Mouse (Mus musculus) intestine, postnatal 0 days (tissue): ENCODE measurements around the gene Olfr283. TPM values are rescaled to one million over a fixed set of nuclear protein-coding genes. Genes with fewer than 3 reads are reported as not detected.

Source experiments
- ATAC-seq: fragments of 200-750 bp; cut with Nextera tagmentation; 2 replicates; pipeline ENCODE4 v1.8.0; 2017; ENCODE audit warnings: mild to moderate bottlenecking, moderate TSS enrichment, moderate library complexity
- H3K27ac ChIP-seq: fragments of 300-500 bp; sonication (generic); 2 replicates; pipeline ENCODE4 v1.5.1; 2014; ENCODE audit warnings: mild to moderate bottlenecking, low read depth, low read length, moderate library complexity
- H3K27me3 ChIP-seq: fragments of 300-500 bp; sonication (generic); replicated peaks from 2 replicates; pipeline ENCODE4 v1.6.1; 2014; ENCODE audit warnings: low read length, mixed read lengths; ENCODE audit not compliant: control insufficient read depth, insufficient read depth
- H3K36me3 ChIP-seq: fragments of 300-500 bp; sonication (generic); 2 replicates; pipeline ENCODE4 v1.6.1; 2014; ENCODE audit warnings: mild to moderate bottlenecking, moderate library complexity; ENCODE audit not compliant: control insufficient read depth, insufficient read depth
- H3K4me1 ChIP-seq: fragments of 300-500 bp; sonication (generic); replicated peaks from 2 replicates; pipeline ENCODE4 v1.6.1; 2014; ENCODE audit warnings: antibody characterized with exemption, low read length, mixed read lengths; ENCODE audit not compliant: control insufficient read depth, insufficient read depth
- H3K4me2 ChIP-seq: fragments of 300-500 bp; sonication (generic); replicated peaks from 2 replicates; pipeline ENCODE4 v1.6.1; 2014; ENCODE audit warnings: low read depth, mild to moderate bottlenecking, moderate library complexity
- H3K4me3 ChIP-seq: fragments of 300-500 bp; sonication (generic); 2 replicates; pipeline ENCODE4 v1.5.1; 2014; ENCODE audit warnings: low read depth, low read length
- H3K9ac ChIP-seq: fragments of 300-500 bp; sonication (generic); 2 replicates; pipeline ENCODE4 v1.6.1; 2014; ENCODE audit warnings: mild to moderate bottlenecking, low read depth, low read length
- H3K9me3 ChIP-seq: fragments of 300-500 bp; sonication (generic); 2 replicates; pipeline ENCODE4 v1.6.1; 2016; ENCODE audit warnings: mixed run types; ENCODE audit not compliant: control insufficient read depth
- CTCF ChIP-seq: sonication (generic); IDR thresholded peaks from 2 replicates; pipeline ENCODE4 v1.5.1; 2016; ENCODE audit warnings: low read depth, mild to moderate bottlenecking, control low read depth, antibody characterized with exemption, moderate library complexity
- WGBS: fragments of 180-500 bp; shearing (Covaris S2); extraction: QIAGEN DNeasy Blood & Tissue Kit; methylation state at CpG from one replicate; pipeline ENCODE4 v1.1.7; 2014; 5-methylcytosine and 5-hydroxymethylcytosine counted together
- polyA plus RNA-seq: library from polyadenylated mRNA; unstranded; fragments of >200 nt; fragmentation: Nextera tagmentation; extraction: Ambion mirVana; gene quantifications from 2 replicates; pipeline ENCODE4 v1.2.1, GENCODE M21; 2015

Gene Olfr283
- polyA plus RNA-seq, 1 experiment from 2014 or later: not detected

DNA sequence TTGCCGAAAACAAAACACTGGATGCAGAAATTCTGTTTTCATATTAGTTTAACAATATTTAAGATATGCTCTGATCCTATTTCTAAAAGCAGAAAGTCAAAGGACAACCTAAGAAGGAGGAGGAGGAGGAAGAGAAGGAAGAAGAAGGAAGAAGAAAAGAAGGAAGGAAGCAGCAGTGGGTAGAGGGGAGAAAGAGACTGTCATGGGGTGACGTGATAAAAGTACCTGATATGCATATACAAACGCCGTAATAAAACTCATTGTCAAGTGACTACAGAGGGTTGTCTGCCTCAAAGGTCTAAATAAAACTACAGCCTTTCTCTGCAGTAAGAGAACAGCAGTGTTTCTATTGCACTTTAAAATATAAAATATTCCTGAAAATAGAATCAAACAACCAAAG lies 35.2 kb upstream of the Olfr283 start:
- H3K4me2 ChIP-seq: no peak overlapping the region
- no peak for TF ChIP-seq CTCF
- H3K27me3 ChIP-seq: no peaks in the 10 kb centered on the region
- H3K36me3 ChIP-seq: no peaks in the 10 kb centered on the region
- 59% methylated on average over 4 of the region's 4 CpGs for WGBS
- H3K9ac ChIP-seq: no peak overlapping the region
- H3K4me3 ChIP-seq: no peak overlapping the region
- H3K9me3 ChIP-seq: no peaks in the 10 kb centered on the region
- H3K27ac ChIP-seq: no peak overlapping the region
- no peak for ATAC-seq
- H3K4me1 ChIP-seq: no peaks in the 10 kb centered on the region

GRCm38 (mm10) chr15:98410249-98410648 lies 29.5 kb upstream of the Olfr283 start:
- no peak for TF ChIP-seq CTCF
- H3K4me3 ChIP-seq: no peak overlapping the region
- H3K4me1 ChIP-seq: no peaks in the 10 kb centered on the region
- no peaks in the 10 kb centered on the region for H3K9me3 ChIP-seq
- H3K27me3 ChIP-seq: no peaks in the 10 kb centered on the region
- no peak overlapping the region for H3K4me2 ChIP-seq
- no peak for ATAC-seq
- no peak overlapping the region for H3K9ac ChIP-seq
- H3K27ac ChIP-seq: no peak overlapping the region
- WGBS: 94% methylated on average over 9 of the region's 9 CpGs
- no peaks in the 10 kb centered on the region for H3K36me3 ChIP-seq

DNA sequence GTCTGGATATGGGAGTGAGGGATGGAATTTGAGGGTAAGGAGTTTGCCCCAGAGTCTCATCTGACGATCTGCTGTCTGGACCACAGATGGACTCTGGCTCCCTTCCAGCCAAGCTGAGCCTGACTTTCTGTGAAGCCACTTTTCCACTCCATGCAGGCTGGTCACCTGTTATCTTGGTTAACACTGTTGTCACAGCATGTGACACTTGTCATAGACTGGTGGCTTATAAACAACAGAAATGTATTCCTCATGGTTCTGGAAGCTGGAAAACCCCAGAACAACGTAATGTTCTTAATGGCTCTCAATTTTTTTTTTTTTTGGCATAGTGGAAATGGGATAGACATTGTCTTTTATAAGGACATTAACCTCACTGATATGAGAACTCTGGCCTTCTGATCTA lies 28.9 kb upstream of the Olfr283 start:
- H3K36me3 ChIP-seq: no peaks in the 10 kb centered on the region
- no peak overlapping the region for H3K9ac ChIP-seq
- 94% methylated on average over 2 of the region's 2 CpGs for WGBS
- H3K27ac ChIP-seq: no peak overlapping the region
- H3K4me2 ChIP-seq: no peak overlapping the region
- no peak for ATAC-seq
- no peak overlapping the region for H3K4me3 ChIP-seq
- no peaks in the 10 kb centered on the region for H3K27me3 ChIP-seq
- TF ChIP-seq CTCF: no peak
- no peaks in the 10 kb centered on the region for H3K9me3 ChIP-seq
- no peaks in the 10 kb centered on the region for H3K4me1 ChIP-seq

DNA sequence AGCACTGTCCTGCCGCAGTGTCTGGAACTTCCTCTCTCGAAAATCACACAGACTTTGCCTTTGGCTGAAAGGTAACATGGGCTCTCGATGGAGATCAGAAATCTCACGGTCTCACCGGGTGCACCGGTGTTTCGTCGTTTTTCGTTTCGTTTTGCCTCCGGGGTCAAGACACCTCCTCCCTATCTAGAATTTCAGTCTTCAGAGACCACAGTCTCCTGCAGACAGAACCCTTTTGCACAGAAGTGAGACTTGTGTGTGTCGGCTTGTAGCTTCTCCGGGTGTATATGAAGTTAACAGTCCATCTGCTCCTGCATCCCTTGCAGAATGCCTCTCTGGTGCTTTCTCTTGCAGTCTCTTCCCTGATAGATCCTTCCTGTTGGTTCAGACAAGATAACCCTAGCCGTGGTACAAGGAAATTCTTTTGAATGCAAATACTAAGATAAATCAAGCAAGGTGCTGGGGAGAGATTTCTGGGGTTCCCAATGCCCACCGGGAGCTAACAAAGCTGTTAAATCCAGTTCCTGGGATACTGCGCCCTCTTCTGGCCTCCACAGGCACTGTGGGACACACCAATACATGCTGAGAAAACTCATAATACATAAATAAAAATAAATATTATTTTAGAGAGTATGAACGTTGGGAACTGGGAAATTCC lies 27.8 kb upstream of the Olfr283 start:
- 70% methylated on average over 17 of the region's 17 CpGs for WGBS
- Histone ChIP-seq H3K4me3 (no peak overlapping the region), H3K4me2 (no peak overlapping the region), H3K36me3 (no peaks in the 10 kb centered on the region), H3K9me3 (no peaks in the 10 kb centered on the region), H3K9ac (no peak overlapping the region), H3K4me1 (no peaks in the 10 kb centered on the region), H3K27me3 (no peaks in the 10 kb centered on the region), H3K27ac (no peak overlapping the region)
- no peak for ATAC-seq
- peak; percentile 45 for TF ChIP-seq CTCF

GRCm38 (mm10) chr15:98402356-98402755 lies 21.6 kb upstream of the Olfr283 start:
- 89% methylated on average over 10 of the region's 10 CpGs for WGBS
- no peak for ATAC-seq
- no peak overlapping the region for H3K9ac ChIP-seq
- H3K9me3 ChIP-seq: no peaks in the 10 kb centered on the region
- H3K27ac ChIP-seq: no peak overlapping the region
- H3K36me3 ChIP-seq: no peaks in the 10 kb centered on the region
- no peak overlapping the region for H3K4me2 ChIP-seq
- H3K4me1 ChIP-seq: no peaks in the 10 kb centered on the region
- no peak for TF ChIP-seq CTCF
- no peaks in the 10 kb centered on the region for H3K27me3 ChIP-seq
- no peak overlapping the region for H3K4me3 ChIP-seq

- Histone ChIP-seq H3K9ac (no peak overlapping the region), H3K4me3 (no peak overlapping the region), H3K4me1 (no peaks in the 10 kb centered on the region), H3K27me3 (no peaks in the 10 kb centered on the region), H3K27ac (no peak overlapping the region), H3K4me2 (no peak overlapping the region), H3K9me3 (no peaks in the 10 kb centered on the region), H3K36me3 (no peaks in the 10 kb centered on the region)
- no peak for TF ChIP-seq CTCF
- WGBS: 36% methylated on average over 1 of the region's 1 CpGs
- ATAC-seq: no peak
Measured at GRCm38 (mm10) chr15:98397136-98397535, 16.4 kb upstream of the Olfr283 start.

- Histone ChIP-seq H3K4me3 (no peak overlapping the region), H3K36me3 (no peaks in the 10 kb centered on the region), H3K27me3 (no peaks in the 10 kb centered on the region), H3K9ac (no peak overlapping the region), H3K9me3 (no peaks in the 10 kb centered on the region), H3K4me1 (no peaks in the 10 kb centered on the region), H3K4me2 (no peak overlapping the region), H3K27ac (no peak overlapping the region)
- 34% methylated on average over 2 of the region's 2 CpGs for WGBS
- ATAC-seq: no peak
- TF ChIP-seq CTCF: no peak
Measured at GRCm38 (mm10) chr15:98391903-98392187, 11.1 kb upstream of the Olfr283 start.
